Mouse (Mus musculus) thymus, postnatal 4 days (tissue): ENCODE measurements around the gene Kbtbd6.
A peak's percentile ranks its signal among the peaks of the same experiment; 100 is the strongest.
"Not testable (repeated sequence)": the region's sequence is repeated elsewhere in the genome, so short reads cannot be mapped to it uniquely, and the experiment has no call there.

Experiments
- DNase-seq: peaks from one replicate; pipeline ENCODE4 v3.0.0; 2021

Gene Kbtbd6

DNA sequence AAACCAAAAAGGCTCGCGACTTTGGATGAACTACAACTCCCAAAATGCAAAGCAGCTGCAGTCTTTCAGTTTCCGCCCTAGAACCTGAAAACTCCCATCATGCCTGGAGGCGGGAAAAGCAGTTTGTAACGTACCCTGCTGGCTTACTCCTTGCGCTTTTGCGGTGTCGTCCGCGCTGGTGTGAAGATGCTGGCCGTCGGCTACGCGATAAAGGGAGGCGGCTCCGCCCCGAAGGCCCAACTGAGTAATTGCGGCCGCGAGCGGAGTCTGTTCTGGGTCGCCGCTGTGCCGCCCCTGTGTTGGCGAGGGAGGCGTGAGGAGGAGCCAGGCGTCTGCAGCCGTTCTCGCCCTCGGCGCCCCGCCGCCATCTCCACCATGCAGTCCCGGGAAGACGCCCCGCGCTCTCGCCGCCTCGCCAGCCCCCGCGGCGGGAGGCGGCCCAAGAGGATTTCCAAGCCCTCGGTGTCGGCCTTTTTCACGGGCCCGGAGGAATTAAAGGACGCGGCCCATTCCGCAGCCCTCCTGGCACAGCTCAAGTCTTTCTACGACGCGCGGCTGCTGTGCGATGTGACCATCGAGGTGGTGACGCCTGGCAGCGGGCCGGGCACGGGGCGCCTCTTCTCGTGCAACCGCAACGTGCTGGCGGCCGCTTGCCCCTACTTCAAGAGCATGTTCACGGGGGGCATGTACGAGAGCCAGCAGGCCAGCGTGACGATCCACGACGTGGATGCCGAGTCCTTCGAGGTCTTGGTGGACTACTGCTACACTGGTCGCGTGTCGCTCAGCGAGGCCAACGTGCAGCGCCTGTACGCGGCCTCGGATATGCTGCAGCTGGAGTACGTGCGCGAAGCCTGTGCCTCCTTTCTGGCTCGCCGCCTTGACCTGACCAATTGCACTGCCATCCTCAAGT is at the start of gene Kbtbd6:
Kbtbd6 (plus strand) TSS at position 155 of the 910 bp plus-strand sequence.
- DNase-seq = peak; percentile 77

DNA sequence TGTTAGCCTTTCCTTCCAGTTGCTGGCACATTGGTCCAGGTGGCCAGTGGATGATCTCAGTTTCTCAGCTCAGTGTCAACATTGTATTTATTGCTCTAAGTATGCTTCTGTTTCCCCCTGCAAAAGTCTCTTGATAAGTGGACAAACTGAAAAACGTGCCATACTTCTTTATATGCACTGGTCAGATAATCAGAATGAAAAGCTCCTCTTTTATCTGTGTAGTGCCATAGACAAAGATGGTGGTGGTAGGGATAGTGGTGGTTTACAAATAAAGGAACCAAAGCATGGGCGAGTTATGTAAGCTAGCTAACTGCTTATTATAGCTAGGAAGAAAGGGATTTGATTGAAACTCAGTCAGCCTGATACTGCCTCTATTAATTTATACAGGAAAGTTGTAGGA is 44.0 kb upstream of the Kbtbd6 start:
- no peak for DNase-seq

DNA sequence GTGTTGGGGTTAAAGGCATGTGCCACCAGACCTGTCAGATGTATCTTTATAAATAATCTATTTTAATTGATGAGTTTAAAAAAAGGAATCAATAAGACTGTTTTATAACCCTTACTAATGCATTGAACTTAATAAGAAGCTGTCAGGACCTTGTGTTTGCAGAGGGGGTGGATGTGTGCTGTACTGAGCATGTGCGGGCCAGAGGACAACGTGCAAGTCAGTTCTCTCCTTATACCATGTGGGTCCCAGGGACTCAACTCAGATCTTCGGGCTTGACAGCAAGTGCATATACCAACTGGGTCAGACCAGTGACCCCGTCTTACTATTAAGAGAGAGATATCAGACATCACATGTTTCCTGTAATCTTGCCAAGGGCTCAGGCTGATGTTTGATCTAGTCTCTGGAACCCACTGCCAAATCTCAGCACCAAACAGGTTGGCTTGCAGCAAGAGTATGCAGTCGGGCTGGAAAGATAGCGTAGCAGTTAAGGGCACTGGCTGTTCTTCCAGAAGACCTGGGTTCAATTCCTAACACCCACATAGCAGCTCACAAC is 42.3 kb upstream of the Kbtbd6 start:
- no peak for DNase-seq

DNA sequence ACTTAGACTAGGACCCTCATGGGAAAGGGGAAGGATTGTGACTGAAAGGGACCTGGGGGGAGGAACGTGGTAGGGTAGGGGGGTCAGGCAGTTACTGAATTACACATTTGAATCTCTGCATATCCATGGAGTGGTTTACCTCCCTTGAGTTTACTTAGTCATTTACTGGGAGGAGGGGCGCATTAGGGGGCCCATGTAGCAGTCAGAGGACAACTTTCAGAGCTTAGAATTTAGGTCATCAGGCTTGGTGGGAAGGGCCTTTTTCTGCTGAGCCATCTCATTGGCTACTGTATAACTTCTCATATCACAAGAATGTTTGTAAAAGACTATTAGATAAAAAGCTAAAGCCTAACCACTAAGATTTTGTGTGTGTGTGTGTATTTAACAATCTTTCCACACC is 41.0 kb upstream of the Kbtbd6 start:
- no peak for DNase-seq

DNA sequence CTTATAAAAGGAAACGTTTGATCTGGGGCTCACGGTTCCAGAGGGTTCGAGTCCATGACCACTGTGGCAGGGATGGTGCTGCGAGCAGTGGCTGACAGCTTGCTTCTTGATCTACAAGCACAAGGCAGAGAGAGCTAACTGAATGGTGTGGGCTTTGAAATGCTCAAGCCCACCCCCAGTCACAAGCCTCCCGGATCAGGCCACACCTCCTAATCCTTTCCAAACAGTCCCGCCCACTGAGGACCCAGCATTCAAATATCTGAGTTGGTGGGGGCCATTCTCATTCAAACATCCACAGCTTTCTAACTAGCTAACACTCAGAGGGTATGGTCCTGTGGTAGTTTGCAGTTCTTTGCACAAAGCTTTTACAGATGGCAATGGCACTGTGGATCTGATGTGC is 38.5 kb upstream of the Kbtbd6 start:
- no peak for DNase-seq

DNA sequence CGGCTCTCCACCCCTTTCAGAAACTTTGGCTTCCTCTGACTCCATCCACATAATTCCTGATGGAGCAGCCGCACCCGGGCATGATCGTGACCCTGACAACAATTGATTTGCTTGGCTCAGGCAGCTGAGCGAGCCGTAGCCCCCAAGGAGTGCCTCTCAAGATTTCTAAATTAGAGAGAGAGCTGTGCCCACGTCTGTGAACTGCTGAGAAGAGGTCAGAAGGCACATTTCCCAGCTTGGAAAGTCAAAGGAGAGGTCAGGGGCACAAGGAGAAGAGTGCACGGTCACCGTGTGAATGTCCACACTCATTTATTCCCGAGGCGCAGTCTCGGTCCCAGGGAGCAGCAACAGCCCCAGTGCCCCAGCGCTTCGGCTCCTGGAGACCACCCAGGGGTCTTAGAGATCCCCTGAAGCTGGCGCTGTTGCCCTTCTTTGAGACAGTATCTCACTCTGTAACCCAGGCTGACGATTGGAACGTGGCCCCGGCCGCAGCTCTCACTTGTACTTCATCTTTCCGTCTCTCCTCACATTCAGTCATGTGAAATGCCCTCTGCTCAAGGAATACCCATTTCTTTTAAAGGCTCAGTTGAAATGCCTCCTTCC is 31.5 kb upstream of the Kbtbd6 start:
- DNase-seq = no peak

DNA sequence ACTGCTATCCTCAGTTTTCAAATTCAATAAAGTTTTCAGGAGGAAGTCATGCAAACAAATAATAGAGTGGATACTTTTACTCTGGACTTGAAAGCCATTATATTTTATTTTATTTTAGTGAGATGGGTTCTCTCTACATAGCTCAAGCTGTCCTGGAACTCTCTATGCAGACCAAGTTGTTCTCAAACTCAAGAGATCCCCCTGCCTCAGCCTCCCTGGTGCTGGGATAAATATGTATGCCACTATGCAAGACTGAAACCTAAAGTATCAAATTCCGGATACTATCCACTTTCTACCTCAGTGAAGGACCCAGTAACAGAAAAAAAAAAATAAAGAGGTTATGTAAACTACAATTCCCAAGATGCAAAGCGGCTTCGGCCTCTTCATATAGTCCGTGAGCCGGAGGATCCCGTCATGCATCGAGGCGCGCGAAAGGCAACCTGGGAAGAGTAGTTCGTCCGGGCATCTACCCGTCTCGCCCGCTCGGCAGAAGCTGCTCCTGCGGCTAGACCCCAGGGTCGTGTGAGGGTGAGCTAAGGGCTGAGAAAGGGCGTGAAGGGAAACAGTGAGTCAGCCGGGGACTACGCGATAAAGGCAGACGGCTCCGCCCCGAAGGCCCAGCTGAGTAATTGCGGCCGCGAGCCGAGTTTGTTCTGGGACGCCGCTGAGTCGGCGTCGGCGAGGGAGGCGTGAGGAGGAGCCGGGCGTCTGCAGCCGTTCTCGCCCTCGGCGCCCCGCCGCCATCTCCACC is 25.5 kb upstream of the Kbtbd6 start, which contains the start of gene Kbtbd7:
Kbtbd7 (plus strand) TSS at position 533 of the 751 bp plus-strand sequence.
- DNase-seq = peak; percentile 92

DNA sequence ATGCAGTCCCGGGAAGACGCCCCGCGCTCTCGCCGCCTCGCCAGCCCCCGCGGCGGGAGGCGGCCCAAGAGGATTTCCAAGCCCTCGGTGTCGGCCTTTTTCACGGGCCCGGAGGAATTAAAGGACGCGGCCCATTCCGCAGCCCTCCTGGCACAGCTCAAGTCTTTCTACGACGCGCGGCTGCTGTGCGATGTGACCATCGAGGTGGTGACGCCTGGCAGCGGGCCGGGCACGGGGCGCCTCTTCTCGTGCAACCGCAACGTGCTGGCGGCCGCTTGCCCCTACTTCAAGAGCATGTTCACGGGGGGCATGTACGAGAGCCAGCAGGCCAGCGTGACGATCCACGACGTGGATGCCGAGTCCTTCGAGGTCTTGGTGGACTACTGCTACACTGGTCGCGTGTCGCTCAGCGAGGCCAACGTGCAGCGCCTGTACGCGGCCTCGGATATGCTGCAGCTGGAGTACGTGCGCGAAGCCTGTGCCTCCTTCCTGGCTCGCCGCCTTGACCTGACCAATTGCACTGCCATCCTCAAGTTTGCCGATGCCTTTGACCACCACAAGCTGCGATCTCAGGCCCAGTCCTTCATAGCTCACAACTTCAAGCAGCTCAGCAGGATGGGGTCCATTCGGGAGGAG is 24.8 kb upstream of the Kbtbd6 start:
- peak; percentile 24 for DNase-seq

DNA sequence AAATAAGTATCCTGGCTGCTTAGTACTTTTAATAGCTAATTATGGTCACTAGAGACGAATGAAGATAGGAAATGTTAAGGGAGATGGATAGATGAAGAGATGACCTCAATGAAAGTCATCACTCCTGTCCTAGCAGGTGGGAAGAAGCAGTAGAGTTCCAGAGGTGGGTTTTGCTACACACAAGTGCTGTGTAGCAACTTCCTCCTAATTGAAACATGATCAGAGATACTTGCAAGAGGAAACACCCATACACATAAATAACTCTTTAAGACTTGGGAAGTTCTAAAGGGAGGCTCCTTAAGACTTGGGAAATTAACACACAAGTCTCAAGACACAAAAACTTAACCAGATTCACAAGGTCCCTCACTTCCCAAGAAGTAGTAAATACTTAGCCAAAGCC is 17.6 kb upstream of the Kbtbd6 start:
- DNase-seq = no peak

DNA sequence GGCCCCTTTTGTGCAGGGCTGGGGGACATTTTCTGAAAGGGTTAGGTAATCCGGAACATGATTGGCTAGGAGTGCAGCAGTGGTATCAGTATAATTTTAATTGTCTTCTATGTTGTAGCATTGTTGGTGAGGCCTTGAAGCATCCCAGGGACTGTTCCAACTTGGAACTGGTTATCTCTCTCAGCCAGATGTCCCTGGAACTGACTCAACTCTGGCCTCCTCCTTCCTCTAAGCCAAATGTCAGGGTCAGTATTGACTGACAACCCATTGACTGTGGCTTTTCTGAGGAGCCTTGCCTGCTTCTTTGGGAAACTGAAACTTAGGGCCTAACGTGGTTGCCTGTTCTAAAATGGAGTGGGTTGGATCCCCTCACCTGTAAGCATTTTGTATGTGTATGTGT is 11.0 kb upstream of the Kbtbd6 start:
- DNase-seq = no peak

DNA sequence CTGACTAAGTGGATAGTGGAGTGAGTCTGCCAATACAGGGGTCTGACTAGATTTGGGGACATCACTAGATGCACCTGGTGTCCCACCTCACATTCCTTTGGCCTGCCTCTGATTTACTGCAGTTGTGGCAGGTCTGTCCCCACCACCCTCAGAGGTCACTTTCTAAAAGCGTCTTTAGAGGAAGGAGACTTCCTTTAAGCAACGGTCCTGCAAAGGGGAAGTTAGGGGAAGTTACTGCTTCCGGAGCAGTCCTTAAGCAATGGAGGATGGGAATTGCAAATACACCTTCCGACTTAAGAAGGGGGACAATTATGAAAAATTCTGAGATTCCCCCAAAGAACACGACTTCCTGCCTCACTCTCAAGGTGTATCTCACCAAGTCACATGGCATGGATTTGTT is 10.2 kb upstream of the Kbtbd6 start:
- DNase-seq = no peak

DNA sequence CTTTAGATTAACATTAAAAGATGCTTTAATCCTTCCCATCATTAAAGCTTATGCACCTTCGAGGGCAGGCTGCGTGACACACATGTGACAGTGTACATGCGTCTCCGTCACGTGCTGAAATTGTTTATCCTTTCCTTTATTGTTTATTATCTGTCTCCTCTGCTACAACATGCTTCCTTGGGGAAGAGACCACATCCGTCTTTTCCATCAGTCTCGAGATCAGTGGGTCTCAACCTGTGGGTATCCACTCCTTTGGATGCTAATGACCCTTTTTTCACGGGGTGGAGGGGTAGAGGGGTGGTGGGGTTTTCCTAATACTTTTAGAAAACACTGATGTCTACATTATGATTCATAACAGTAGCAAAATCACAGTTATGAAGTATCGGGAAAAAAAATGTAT is 7.0 kb upstream of the Kbtbd6 start:
- DNase-seq = no peak

DNA sequence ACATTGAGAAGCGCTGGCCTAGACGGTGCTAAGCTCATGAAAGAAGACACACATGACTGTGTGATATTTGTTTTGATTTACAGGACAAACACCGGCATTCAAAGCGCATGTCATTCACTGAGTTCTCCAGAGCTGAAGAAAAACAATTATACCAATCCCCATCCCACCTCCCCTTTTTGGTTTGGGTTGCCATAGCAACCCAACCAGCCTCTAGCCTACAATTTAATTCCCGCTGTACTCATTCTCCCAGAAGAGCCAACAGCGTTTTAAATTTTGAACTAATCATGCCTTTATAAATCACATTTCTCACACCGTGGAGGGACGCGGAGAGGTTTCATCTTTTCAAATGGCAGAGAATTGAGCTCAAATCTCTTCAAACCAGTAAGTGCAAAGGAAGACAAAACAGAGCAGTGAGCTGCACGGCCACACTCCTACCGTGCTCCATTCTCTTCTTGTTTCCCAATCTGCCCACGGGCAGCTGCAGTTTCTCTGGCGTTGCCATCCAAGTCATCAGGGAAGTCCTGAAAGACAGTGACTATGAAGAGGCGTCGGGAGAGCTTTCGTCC is 6.5 kb upstream of the Kbtbd6 start:
- DNase-seq = no peak

DNA sequence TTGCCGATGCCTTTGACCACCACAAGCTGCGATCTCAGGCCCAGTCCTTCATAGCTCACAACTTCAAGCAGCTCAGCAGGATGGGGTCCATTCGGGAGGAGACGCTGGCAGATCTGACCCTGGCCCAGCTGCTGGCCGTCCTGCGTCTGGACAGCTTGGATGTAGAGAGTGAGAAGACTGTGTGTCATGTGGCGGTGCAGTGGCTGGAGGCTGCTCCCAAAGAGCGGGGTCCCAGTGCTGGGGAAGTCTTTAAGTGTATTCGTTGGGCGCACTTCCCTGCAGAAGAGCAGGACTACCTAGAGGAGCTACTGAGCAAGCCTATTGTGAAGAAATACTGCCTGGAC is 928 bp downstream of the Kbtbd6 start:
- DNase-seq = not testable (repeated sequence)

DNA sequence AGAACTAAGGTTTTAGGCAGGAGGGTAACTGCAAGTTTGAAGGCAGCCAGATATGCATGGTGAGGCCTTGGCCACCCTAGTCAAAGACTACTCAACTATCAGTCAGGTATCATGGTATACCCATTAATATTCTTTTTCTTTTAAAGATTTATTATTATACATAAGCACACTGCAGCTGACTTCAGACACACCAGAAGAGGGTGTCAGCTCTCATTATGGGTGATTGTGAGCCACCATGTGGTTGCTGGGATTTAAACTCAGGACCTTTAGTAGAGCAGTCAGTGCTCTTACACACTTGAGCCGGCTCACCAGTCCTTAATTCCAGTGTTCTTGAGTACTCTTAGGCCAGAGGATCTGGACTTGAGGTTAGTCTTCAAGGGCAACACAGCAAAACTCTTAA is 8.8 kb downstream of the Kbtbd6 start:
- DNase-seq = no peak

DNA sequence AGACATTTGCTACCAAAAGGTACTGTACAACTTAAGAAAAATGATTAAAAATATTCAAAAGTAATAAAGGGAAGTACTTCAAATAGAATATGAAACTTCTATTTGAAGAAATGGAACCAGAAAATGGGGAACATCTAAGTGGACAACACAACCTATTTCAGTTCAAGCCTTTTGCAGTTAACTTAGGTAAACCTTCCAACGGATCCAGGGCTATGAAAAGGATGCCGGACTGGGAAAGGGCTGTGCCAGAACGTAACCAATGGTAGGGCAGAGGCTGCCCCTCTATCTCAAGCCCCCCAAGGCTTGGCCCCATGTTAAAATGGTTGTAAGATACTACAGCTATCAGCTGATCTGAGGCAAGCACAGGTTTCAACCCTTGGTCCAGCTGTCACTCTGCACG is 9.4 kb downstream of the Kbtbd6 start:
- DNase-seq = no peak

DNA sequence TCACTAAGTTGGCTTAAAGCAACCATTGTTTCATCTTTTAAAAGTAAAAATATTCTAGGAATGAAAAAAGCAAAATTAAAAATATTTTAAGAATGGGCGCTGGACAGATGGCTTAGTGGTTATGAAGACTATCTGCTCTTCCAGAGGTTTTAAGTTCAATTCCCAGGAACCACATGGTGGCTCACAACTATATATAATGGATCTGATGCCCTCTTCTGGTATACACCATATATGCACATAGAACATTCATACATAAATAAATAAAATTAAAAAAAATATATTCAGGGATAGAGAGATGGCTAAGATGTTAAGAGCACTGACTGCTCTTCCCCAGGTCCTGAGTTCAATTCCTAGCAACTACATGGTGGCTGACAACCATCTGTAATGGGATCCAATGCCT is 14.0 kb downstream of the Kbtbd6 start:
- DNase-seq = no peak

DNA sequence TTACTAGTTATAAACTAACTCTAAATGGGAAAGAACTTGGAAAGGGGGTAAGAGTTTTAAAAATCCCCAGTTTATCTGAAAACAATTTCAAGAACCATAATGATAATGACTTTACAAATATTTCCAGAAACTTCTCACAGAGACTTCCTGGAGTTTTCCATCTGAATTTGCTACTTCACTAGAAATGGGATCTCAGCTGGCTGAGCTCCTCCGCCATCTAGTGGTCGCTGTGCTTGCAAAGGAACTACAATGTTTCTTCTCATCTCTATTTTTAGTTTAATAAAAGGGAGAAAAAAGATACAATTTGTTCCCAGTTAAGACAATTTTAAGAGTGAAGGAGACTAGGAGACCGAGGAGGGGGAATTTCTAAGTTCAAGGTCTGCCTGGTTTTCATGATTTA is 16.0 kb downstream of the Kbtbd6 start:
- peak; percentile 76 for DNase-seq

DNA sequence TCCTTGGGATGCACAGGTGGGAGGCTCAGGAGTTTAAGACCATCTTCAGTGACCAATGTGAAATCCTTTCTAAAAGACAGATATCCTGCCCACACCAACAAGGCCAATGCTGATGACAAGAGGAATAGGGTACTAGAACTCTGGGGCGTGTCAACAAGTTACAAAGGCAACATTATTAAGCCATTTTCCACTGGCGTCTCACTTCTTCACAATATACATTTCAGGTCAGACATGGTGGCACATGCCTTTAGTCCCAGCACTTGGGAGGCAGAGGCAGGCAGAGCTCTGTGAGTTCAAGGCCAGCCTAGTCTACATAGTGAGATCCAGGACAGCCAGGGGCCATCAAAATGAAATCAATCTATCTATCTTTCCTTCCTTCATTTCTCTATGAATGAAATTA is 21.7 kb downstream of the Kbtbd6 start:
- DNase-seq = no peak

DNA sequence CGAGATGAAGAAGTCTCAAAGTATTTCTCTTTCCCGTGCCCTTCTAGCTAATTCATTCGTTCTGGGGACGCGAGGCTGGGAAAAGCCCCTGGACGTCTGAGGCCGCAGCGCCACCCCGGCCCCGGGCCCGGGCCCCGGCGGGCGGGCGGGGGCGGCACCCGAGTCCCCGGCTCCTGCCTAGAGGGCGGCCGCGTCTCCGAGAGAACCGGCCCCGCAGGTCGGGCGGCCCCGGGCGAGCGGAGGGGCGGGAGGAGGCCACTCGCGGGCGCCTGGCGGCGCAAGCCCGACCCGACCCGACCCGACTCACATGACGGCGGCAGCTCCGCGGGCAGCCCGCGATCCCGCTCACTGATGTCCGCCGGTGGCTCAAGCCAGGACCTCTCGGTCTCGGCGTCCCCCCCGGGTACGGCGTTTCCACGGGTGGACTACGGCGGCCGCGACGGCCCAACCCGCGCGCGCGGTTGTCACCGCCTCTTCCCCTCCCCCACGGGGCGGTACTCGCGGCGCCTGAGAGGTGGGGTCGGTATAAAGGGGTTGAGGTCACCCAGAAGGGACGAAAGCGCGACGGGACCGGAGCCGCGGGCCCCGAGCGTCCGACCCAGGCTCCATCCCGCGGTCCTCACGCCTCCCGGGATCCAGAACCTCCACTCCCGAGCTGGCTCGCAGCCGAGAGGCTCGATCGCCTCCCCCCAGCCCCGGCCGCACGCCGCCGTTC is 29.1 kb downstream of the Kbtbd6 start, which contains the start of gene Elf1:
Elf1 (plus strand) TSS at position 571 of the 715 bp plus-strand sequence.
- peak; percentile 97 for DNase-seq

DNA sequence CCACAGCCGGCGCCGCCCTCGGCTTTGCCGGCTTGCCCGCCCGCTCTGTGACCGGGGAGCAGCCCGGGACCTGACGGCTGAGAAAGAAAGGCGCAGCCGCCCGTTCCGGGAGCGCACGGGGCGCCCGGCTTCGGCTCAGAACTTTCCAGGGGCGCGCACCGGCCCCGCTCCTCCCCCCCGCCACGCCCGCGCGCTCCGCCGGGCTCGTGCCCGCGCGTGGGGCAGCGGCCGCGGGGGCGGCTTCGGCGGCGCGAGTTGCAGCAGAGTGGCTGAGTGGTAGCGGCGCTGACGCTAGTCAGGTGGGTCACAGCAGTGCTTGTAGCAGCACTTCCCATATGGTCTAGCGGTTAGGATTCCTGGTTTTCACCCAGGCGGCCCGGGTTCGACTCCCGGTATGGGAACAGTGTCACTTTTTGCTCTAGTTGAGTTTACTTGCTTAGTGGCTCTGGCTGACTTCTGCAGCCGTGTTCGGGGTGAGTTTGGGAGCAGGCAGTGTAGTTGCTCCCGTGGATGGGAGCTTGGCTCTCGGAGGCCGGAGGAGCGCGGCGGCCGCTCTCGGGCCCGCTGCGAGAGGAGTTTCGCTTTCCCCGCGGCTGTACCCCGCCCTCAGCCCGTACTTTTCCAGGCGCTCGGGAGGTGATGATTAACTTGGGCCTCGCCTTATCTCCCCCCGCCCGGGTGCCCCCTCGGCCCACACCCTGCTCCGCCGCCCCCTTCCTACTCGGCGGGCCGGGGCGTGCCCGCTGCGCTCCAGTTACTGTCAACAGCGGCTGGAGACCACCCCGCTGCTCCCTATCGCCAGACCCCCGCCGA is 29.9 kb downstream of the Kbtbd6 start, which contains the start of gene Wbp4:
Wbp4 (minus strand) TSS at position 182 of the 813 bp plus-strand sequence.
- peak; percentile 95 for DNase-seq
